Mouse (Mus musculus) cerebellum, adult 9-10 months (tissue): ENCODE data around the gene Arl13b.

Experiments
- DNase-seq: peaks from one replicate; pipeline ENCODE4 v3.0.0; 2022

Gene Arl13b

DNA sequence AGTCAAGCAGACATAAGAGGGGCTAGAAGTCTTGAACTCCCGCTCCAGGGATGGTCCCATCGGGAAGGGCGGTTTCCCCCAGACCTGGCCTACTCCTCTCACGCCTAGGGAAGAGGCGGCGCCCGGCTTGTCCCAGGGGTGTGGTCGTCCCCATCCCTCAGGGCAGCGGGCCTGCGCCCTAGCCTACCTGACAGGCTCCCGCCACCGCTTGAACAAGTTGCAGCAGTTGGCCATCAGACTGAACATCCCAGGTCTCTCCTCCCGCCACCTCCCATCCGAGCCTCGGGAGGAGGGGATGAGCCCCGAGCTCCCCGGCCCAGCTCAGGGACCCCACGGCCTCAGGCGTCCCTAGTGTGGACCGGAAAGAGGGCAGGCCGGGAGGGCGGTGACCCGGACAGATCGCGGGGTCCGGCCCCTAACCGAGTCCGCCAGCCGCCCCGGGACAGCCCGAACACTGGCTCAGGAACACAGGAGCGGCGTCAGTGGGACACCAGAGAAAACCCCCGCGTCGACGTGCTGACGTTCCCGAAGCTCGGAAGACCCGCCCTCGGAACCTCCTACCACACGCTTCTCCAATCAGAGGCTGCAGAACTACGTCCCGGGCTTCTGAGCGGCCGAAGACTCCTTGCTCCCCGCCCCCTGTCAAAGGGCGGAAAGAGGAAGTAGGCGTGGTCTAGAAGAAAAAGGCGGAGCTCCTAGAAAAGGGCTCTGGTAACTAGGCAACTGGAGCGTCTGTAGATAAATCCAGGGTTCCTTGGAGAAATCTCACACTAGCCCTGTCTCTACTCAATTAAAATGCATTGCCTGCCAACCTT lies at the start of gene Arl13b:
Gene Arl13b, minus strand, starts transcription at position 543 of the 815 bp plus-strand sequence.
- peak; percentile 96 for DNase-seq

DNA sequence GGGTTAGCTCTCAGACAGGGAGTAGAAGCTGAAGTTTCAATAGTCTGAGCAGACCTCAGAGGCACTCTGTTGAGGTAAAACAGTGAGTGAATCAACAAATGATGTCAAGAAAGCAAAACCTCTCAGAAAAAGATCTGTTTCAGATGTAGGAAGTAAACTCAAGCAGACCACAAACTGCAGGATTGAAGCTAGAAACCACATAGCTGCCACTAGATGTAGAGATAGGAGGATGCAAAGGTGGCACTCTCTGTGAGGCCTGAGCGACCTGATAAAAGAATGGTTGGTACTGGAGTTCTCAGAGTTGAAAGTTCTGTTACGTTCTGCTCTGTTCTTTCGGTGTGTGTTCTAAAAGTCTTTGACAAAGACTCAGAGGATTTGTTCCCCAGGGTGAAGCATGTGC lies 49.0 kb upstream of the Arl13b start:
- no peak for DNase-seq

DNA sequence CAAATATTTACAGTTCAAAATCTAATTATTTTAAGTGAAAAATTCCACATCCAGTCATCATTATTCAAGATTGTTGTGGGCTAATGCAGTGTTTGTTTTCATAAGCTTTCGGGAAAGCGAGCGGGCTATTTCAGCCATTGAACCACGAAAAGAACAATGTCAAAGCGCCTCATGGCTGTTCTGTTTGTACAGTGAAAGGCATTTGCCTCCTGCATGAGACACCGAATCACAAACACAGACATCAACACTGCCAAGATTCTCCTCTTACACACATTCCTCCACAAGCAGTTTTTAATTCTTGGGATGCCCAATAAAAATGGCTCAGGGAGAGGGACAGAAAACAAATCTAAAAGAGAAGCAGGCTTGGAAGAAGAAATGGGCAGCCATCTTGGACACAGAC lies 27.2 kb upstream of the Arl13b start:
- DNase-seq, result no peak

DNA sequence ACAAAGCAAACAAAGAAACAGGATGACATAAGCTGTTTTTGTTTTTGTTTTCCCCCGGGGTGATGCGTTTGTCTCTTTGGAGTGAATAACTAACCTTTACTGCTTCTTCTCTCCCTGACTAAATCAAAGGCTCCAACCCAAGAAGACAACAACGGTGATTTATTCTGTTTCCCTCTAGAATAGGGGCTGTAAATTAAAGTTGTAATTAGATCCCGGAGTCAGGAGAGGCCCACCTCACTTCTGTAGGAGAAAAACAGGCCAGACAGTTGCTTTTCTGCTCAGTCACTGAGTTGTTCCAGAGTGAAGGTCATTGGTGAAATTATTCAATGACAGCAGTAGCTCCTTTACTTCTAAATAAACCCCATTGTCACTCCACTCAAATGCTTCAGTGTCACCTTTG lies 26.3 kb upstream of the Arl13b start:
- no peak for DNase-seq

DNA sequence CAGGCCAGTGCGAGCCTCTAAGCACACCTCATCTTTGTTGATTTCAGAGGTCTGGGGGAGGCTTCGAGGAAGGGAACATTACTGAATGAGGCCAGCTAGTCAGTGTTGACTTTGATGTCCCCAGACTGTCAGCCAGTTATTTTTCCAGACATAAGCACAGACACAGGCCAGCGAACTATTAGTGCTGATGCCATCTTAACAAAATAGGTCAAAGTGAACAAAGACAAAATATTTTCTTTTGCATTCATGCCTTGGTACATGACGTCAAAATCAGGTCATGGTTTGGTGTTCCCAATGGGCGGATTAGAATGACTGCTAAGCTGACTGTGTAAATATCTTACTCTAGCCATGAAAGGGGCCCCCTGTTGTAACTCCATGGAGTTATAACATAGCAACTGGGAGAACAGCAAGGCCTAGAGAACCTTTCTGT lies 25.9 kb upstream of the Arl13b start:
- DNase-seq, result no peak

DNA sequence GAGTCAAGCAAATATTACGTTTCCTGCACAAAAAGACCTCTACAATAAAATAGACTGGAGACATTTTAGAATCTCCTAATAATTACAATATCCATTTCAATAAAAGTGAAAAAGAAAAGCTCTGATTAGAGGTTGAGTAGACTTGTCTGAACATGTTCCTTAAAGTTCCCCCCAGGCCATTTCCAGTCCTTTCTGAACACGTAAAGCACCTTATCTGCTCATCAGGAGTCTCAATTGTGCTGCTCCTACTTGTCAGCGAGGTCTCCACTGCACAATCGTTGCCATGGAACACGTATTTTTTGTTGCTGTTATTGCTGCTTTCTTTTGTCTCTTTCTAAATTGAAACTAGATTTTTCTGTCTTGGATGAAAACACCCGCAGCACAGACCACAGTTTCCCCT lies 14.6 kb upstream of the Arl13b start:
- DNase-seq, result no peak

DNA sequence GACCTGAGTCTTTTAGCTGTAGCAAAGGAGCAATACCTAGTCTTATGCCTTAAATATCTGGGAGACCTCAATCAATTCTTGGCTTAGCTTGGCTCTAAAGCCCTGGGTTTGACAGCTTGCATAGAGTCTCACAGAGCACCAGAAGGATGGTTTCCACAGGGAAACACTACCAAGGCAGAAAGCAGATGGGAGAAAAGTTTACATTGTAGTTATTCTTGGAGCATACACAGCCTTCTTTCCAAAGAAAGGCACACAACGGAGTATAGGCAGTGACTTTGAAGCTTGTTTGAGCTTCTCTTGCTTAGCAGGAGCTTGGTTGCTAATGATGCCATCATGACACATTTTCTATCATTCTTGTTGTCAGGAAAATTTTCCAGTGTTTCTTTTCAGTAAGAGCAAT lies 13.3 kb upstream of the Arl13b start:
- no peak for DNase-seq

DNA sequence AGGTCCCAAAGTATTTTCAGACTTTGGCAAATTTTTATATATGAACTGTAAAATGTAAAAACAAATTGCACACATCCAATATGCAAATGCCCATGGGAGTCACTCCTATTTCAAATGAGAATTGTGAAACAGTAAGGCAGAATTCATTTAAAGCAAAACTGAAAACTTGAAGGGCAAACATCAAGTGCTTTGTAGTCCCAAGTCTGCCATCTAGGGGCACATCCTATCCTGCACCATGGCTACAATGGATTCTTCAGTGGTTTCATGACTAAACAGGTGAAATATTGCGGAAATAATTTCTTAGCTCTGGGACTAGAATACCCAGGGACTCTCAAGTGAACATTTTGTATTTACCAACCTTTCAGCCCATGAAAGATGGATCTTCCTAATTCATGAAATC lies 11.2 kb upstream of the Arl13b start:
- DNase-seq, result no peak

DNA sequence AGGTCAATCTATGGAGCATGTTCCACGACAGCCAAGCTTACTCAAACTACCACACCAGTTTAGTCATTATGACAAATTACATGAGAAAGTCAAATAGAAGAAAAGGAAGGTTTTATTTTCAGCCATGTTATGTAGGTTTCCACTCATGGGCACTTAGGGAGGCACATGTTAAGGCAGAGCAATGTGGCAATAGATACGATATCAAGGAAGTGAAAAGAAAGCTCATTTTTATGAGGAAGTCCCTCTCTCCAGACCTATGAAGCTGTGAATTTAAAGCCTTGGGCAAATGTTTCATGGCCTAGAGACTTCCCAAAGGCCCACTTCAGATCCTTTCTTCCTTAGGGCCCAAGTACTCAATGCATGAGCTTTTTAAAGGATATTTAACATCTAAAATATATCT lies 10.7 kb upstream of the Arl13b start:
- no peak for DNase-seq

DNA sequence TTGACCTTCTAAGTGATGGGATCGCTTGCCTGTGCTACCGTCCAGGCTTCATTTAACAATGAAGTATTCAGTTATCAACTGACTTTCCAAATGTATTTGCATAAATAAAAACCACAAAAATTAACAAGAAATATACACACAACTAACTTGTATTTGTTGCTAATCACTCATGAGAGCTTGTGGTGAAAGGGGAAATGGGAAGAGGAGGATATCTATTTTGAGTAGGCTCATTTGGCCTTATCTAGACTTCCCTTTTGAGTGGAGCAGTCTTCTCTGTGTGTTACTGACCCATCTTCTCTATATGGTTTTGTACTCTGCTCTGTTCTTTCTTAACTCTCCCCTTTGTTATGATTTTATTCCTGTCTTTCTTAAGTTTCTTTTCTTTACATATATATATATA lies 9.4 kb upstream of the Arl13b start:
- no peak for DNase-seq

DNA sequence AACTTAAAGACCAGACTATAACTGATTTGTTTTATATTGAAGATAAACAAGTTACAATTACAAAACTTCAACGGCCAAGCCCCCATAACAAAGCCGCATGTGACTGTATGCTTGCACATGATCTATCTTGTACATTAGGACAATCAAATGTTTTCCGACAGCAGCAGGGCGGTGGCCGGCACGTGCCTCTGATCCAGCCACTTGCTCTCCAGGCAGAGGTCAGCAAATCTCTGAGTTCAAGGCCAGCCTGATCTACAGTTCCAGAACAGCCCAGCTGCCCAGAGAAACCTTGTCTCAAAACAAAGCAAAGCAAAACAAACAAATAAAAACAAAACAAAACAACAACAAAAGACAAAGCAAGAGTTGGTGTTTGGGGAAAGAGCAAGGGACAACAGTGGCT lies 8.5 kb upstream of the Arl13b start:
- DNase-seq, result no peak

DNA sequence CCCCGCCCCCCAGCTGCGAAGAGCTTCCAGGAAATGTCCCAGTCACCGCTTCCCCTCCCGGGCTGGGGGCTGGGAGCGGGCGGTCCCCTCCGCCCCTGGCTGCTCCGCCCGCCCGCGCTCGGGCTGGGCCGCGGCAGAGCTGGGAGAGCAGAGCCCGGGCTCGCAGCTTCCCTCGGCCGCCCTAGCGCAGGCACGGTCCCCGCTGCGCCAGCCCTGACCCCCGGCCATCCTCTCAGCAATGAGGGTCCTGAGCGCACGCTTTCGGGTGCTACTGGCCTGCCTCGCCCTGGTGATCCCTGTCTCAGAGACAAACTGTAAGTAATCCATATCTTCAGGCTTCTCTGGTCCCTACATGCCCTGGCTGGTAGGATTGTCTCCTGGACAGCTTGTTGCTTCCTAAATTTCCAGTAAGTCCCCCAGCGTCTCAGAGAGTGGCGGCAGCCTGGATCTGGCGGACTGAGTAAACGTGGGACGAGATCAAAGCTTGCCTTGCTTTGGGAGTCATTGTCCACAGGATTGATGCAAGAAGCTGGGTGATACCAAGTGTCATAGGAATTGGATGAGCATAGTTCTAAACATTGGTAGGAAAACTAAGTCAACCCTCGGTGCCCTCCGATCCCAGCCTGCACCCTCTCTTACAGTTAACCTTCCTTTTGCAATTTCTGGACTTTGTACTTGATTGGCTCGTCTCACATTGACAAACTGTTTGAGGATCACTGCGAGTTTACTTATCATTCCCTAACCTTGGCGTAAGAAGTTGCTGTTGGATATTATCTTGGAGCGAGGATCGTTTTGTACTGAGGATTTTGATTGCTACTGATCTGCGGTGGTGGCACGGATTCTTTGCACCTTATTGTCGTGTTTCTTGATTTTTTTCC lies 7.6 kb upstream of the Arl13b start, which contains the start of gene Pros1:
Gene Pros1, plus strand, starts transcription at position 117 of the 878 bp plus-strand sequence.
- no peak for DNase-seq

DNA sequence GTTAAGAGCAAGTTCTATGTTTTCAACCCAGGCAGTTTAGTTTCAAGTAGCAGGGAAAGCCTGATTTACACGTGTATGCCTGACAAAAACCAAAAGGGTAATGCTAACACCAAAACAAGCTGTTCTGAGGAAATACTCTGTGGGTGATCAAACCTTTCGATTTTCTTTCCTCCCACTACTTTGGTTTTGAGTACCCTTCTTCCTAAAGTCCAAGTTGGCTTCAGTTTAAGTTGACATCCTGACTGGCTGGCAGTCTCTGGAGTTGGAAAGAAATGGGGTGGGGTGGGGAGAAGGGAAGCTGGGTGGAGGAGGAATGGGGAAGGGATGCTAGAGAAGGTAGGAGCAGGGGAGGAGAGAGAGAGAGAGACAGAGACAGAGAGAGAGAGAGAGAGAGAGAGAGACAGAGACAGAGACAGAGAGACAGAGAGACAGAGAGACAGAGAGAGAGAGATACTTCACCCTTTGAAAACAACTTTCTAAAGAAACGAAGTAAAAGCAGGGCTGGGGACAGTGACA lies 6.8 kb upstream of the Arl13b start:
- no peak for DNase-seq

DNA sequence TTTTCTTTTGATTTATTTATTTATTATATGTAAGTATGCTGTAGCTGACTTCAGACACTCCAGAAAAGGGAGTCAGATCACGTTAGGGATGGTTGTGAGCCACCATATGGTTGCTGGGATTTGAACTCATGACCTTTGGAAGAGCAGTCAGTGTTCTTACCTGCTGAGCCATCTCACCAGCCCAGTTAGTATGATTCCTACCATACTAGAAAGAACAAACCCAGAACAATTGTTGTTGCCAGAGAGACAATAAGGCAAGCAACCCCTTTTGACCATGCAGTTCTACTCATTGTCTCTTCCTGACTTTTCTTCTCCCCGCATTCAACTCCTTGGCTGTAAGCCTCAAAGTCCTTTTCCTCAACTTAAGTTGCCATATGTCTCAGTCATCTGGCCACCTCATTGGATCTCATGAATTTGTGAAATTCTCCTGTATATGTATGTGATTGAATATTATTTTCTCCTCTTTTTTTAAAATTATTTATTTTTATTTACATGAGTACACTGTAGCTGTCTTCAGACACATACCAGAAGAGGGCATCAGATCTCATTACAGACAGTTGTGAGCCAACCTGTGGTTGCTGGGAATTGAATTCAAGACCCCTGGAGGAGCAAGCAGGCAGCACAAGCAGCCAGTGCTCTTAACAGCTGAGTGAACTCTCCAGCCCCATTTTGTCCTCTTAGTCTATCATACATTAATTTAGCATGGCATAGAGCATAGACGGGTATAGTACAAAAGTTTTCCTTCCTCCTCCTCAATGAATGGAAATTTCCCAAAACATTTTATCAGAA lies 5.8 kb upstream of the Arl13b start:
- DNase-seq, result no peak

DNA sequence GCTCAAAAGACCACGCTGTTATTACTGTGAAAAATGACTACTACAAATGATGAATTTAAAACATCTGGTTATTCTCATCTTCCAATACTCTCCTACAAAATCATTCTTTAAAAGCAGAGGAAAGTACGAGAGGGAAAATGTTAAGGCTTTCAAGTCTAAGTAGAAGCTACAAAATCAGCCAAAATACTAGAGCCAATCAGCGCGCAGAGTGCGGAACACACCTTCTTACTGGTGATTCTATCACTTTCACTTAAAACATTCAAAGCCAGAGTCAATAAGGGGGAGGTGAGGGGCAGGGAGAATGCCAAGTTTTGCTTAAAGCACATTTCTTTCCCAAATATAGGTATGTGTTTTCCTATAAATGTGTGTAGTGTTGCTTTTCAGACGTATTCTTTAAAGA lies 1.5 kb downstream of the Arl13b start:
- no peak for DNase-seq

DNA sequence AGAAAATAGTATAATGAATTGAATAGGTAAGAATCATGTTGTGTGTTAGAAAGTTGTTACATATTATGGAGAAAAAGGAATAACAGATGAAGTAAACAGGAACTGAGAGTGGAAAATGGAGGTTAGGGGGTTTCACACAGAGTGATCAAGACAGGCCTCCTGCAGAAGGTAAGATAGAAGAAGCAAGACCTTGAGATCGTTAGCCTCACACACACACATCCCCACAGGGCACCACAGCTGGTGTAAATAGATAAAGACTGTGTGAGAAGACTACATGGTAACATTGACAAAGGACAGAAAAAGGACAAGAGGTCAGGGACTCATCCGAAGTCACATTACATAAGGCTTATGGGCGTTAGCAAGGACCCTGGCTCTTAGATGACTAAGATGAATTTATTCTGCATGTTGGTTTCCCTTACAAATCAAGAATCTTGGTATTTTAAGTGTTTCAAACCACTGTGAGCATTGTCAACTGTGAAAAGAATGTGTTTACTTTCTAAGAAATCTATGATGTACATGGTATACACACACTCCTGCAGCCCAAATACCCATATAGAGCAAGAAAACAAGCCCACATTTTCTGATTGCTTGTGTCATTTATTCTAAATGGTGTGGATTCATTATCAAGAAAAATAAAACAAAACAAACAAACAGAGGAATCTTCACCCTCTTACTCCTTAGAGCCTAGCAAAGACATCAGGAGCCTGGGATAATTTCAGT lies 12.7 kb downstream of the Arl13b start:
- no peak for DNase-seq

DNA sequence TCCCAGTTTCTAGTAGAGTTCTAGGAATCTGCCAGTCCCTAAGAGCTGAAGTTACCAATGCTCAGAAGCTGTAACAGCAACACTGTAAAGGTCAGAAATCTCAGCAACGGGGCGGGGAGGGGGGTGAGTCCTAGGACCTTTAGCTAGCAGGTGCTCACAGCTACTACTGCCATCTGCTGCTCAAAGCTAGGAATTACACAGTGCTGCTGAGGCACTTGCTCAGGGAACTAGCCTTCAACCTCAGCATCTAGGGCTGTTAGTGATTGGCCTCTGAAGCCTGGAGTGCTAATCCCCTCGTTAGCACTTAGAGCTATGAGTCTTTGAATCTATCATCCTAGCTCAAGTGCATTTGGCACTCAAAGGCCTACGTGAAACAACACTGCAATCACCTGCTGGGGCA lies 14.4 kb downstream of the Arl13b start:
- peak; percentile 49 for DNase-seq

DNA sequence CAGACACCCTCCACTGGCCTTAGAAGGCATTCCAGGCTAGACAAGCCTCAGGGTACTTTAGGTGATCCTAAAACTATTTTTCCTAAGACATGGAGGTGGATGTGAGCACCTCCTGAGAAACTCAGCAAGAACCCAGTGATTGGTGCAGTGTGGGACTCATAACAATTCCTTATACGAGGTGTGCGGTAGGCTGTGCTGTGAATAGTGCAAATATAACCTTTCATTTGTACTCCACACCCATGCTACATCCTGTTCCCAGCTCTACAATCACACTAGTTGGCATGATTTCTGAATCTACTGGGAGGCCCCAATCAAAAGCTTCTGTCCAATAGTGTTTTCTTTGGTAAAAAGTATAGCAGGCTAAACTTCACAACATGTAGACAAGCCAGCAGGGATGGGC lies 14.8 kb downstream of the Arl13b start:
- DNase-seq, result no peak

DNA sequence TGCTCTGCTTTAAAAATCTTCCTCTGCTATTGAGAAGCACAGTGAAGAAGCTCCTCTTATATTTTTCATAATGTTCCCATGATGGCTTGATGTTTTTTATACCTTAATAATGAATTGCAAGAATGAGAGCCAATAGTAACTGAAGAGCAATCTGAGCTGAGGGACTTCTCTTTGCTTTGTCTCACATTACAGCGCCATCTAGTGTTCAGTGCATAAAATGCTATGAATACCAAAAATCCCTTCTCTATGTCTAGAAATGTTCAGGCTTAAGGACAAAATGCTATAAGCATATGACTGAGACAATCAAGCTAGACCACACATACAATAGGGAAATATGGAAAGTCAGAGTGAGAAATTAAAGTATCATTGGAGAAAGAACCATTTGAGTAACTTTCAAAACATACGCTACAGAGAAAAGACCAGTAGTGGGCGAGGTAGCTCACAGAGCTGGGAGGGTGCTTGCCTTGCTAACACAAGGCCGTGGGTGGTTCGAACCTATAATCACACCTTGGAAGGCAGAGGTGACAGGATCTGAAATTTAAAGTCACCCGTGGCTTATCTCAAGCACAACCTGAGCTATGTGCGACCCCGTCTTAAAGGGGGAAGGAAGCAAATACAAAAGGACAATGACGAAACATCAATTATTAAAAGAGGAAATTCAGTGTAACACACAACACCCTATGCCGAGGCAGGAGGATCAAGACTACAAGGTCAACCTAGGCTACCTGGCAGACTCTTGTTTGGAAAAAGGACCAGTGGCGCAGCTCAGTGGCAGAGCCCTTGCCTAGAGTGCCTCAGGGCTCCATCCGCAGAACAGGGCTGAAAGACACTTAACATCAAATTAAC lies 20.5 kb downstream of the Arl13b start:
- DNase-seq, result peak; percentile 41

DNA sequence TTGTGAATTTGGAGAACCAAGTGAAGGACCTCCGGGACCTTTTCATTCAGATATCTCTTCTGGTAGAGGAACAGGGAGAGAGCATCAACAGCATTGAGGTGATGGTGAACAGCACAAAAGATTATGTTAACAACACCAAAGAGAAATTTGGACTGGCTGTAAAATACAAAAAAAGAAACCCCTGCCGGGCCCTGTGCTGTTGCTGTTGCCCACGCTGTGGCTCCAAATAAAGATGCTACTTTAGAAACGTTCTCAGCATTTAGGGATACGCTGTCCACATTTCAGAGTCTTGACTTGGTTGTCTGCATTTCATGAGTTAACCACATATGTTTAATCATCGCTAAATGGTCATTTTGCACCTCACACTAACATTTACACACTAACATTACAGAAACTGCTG lies 24.4 kb downstream of the Arl13b start:
- DNase-seq, result no peak

DNA sequence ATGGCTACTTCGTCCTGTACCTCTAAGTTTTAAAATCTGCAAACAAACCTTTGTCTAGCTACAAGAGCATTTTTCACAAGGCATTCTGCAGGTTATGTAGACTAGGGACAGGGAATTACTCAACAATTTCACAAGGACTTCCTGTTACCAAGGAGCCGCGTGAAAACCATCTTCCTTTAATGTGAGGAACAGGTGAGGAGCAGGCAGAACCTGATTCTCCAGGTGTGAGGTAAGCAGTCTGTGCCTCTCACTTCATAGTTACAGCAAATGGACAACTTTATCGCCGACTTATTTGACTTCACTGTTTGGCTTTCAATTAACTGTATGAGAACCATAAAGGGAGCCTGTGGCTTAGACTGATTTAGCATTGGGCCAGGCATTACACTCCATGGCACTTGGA lies 32.3 kb downstream of the Arl13b start, which contains the start of gene Stx19:
Gene Stx19, plus strand, starts transcription at position 186 of the 400 bp plus-strand sequence.
- DNase-seq, result no peak
